Mouse (Mus musculus) myocyte (in vitro differentiated cells): ENCODE measurements around the gene Pcnx3. TPM values are rescaled to one million over a fixed set of nuclear protein-coding genes. Genes with fewer than 3 reads are reported as not detected.

Source experiments
- H3K27me3 ChIP-seq: one replicate; pipeline ENCODE4 v1.6.1; 2011; ENCODE audit not compliant: control insufficient read depth, insufficient read depth, insufficient read length
- H3K36me3 ChIP-seq: one replicate; pipeline ENCODE4 v1.6.1; 2011; ENCODE audit not compliant: control insufficient read depth, insufficient read depth
- H3K4me2 ChIP-seq: one replicate; pipeline ENCODE4 v1.6.1; 2011; ENCODE audit warnings: low read depth, control low read depth
- H3K4me3 ChIP-seq: one replicate; pipeline ENCODE4 v1.5.1; 2011; ENCODE audit warnings: mild to moderate bottlenecking, control low read depth, moderate library complexity
- H3K79me2 ChIP-seq: one replicate; pipeline ENCODE4 v1.6.1; 2011; ENCODE audit not compliant: control insufficient read depth, insufficient read depth
- H3ac ChIP-seq: one replicate; pipeline ENCODE4 v1.6.1; 2011; ENCODE audit not compliant: control insufficient read depth, insufficient read length
- CEBPB ChIP-seq: IDR thresholded peaks from 2 replicates; pipeline ENCODE4 v1.6.1; 2011; ENCODE audit warnings: mild to moderate bottlenecking, moderate library complexity; ENCODE audit not compliant: poor library complexity, insufficient read depth, severe bottlenecking
- E2F4 ChIP-seq: IDR thresholded peaks from one replicate; pipeline ENCODE4 v1.6.1; 2011; ENCODE audit warnings: mild to moderate bottlenecking, control low read depth, moderate library complexity; ENCODE audit not compliant: insufficient read depth
- MYOD1 ChIP-seq, 3 experiments: IDR thresholded peaks; one replicate each; pipeline ENCODE4 v1.6.1; 2011; ENCODE audit warnings: control low read depth in 2 of 3, low read depth in 2 of 3, mild to moderate bottlenecking in 2 of 3, moderate library complexity in 1 of 3; ENCODE audit not compliant: insufficient read length in 2 of 3, control insufficient read depth in 1 of 3
- MYOG ChIP-seq, 3 experiments: IDR thresholded peaks; one replicate each; pipeline ENCODE4 v1.6.1; 2011; ENCODE audit warnings: control low read depth in 2 of 3, low read depth in 2 of 3, mild to moderate bottlenecking in 2 of 3; ENCODE audit not compliant: insufficient read length in 2 of 3, control insufficient read depth in 1 of 3, insufficient read depth in 1 of 3
- POLR2A ChIP-seq: IDR thresholded peaks from one replicate; pipeline ENCODE4 v1.6.1; 2011; ENCODE audit warnings: low read depth, mild to moderate bottlenecking, control low read depth, moderate library complexity; ENCODE audit not compliant: insufficient read length
- POLR2AphosphoS2 ChIP-seq: IDR thresholded peaks from one replicate; pipeline ENCODE4 v1.6.1; 2011; ENCODE audit warnings: low read depth, control low read depth; ENCODE audit not compliant: insufficient read length
- REST ChIP-seq: IDR thresholded peaks from one replicate; pipeline ENCODE4 v1.6.1; 2011; ENCODE audit warnings: mild to moderate bottlenecking, control low read depth, moderate library complexity; ENCODE audit not compliant: insufficient read depth, insufficient read length
- SRF ChIP-seq: IDR thresholded peaks from one replicate; pipeline ENCODE4 v1.6.1; 2011; ENCODE audit warnings: low read depth; ENCODE audit not compliant: control insufficient read depth, insufficient read length
- TCF3 ChIP-seq: IDR thresholded peaks from one replicate; pipeline ENCODE4 v1.6.1; 2011; ENCODE audit warnings: low read depth, control low read depth; ENCODE audit not compliant: insufficient read length
- USF1 ChIP-seq: IDR thresholded peaks from one replicate; pipeline ENCODE4 v1.6.1; 2011; ENCODE audit warnings: low read depth, mild to moderate bottlenecking, control low read depth, moderate library complexity
- polyA plus RNA-seq: library from polyadenylated mRNA; unstranded; fragments of >200 nt; fragmentation: generic; extraction: Trizol; gene quantifications from one replicate; pipeline ENCODE4 v1.2.1, GENCODE M21; 2012; ENCODE audit warnings: missing spikeins

Pcnx3 gene
- polyA plus RNA-seq, 1 experiment = 34.9 TPM

DNA sequence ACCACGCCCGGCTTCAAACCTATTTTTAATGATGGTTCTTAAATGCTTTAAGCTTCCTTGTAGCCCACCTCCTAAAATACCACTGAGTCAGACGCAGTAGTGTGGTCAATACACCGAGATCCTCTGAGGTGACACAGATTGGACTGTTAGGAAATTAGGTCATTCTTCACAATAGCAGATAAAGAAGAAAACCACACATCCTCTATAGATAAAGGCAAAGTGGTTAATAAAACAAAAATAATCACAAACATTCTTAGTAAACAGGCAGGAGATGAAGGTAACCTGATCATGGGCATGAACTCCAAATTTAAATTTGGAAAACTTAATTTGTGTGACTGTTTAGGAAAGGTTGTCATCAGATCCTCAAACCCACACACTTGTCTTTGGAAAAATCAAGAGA is 68.7 kb downstream of the Pcnx3 start:
- Histone ChIP-seq H3K27me3 (no peaks in the 10 kb centered on the region), H3K4me3 (no peak overlapping the region), H3K36me3 (no peaks in the 10 kb centered on the region), H3K4me2 (no peak overlapping the region), H3ac (no peak overlapping the region), H3K79me2 (no peaks in the 10 kb centered on the region)
- TF ChIP-seq POLR2AphosphoS2 = no peak
- no peak for TF ChIP-seq REST
- TF ChIP-seq TCF3 = no peak
- TF ChIP-seq E2F4 = no peak
- TF ChIP-seq CEBPB = no peak
- TF ChIP-seq MYOG (IDR thresholded peaks at IDR 0.05; ENCODE audit: control insufficient read depth in 1 of 3, insufficient read depth in 1 of 3, insufficient read length in 2 of 3, low read depth in 2 of 3) = no peak
- no peak for TF ChIP-seq POLR2A
- no peak for TF ChIP-seq USF1
- no peak for TF ChIP-seq SRF

DNA sequence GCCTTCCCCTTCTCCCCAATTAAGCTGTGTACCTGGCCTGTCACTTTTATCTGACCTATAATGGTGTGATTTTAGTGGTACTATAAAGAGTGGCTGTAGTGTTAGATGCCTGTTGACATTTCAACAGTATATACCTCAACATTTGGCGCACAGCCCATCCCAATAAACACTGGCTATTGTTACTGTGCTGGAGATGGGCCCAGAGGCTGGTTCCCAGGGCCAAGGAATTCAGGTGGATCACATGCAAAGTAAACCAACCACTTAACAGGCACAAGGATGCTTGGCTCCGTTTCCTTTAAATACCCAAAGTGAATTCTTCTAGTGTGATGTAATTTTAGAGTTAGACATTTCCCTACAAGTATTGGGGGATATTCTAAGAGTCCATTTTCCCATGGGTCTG is 73.8 kb downstream of the Pcnx3 start:
- no peak overlapping the region for H3K4me2 ChIP-seq
- no peaks in the 10 kb centered on the region for H3K36me3 ChIP-seq
- H3K4me3 ChIP-seq = no peak overlapping the region
- H3K27me3 ChIP-seq = no peaks in the 10 kb centered on the region
- H3ac ChIP-seq = no peak overlapping the region
- H3K79me2 ChIP-seq = no peaks in the 10 kb centered on the region
- TF ChIP-seq CEBPB = no peak
- no peak for TF ChIP-seq MYOD1 (IDR thresholded peaks at IDR 0.05; ENCODE audit: control insufficient read depth in 1 of 3, insufficient read length in 2 of 3, low read depth in 2 of 3)

Other genes with a start within 250 kb of the Pcnx3 start
- 15.4 TPM for gene Fosl1, start 241.4 kb downstream of the Pcnx3 start, polyA plus RNA-seq
- gene Ccdc85b, start 231.0 kb downstream of the Pcnx3 start, polyA plus RNA-seq = 10.7 TPM
- gene Fibp, start 228.3 kb downstream of the Pcnx3 start, polyA plus RNA-seq = 122 TPM
- gene Ctsw, start 220.4 kb downstream of the Pcnx3 start, polyA plus RNA-seq = 7.2 TPM
- gene Efemp2, start 215.0 kb downstream of the Pcnx3 start, polyA plus RNA-seq = 81.3 TPM
- gene Mus81, start 200.5 kb downstream of the Pcnx3 start, polyA plus RNA-seq = 66.4 TPM
- 948 TPM for gene Cfl1, start 198.5 kb downstream of the Pcnx3 start, polyA plus RNA-seq
- 0.17 TPM for gene 1700020D05Rik, start 185.1 kb downstream of the Pcnx3 start, polyA plus RNA-seq
- 7.8 TPM for gene Snx32, start 178.4 kb downstream of the Pcnx3 start, polyA plus RNA-seq
- not detected for gene Ovol1, start 128.3 kb downstream of the Pcnx3 start, polyA plus RNA-seq
- gene Ap5b1, start 120.9 kb downstream of the Pcnx3 start, polyA plus RNA-seq = 3.2 TPM
- gene Rnaseh2c, start 87.0 kb downstream of the Pcnx3 start, polyA plus RNA-seq = 31.9 TPM
- 37.1 TPM for gene Kat5, start 78.7 kb downstream of the Pcnx3 start, polyA plus RNA-seq
- 58.0 TPM for gene Rela, start 51.4 kb downstream of the Pcnx3 start, polyA plus RNA-seq
- gene Sipa1, start 25.2 kb downstream of the Pcnx3 start, polyA plus RNA-seq = 14.4 TPM
- gene Map3k11, start 166 bp downstream of the Pcnx3 start, polyA plus RNA-seq = 19.0 TPM
- 0.12 TPM for gene Kcnk7, start 15.5 kb upstream of the Pcnx3 start, polyA plus RNA-seq
- 97.4 TPM for gene Ehbp1l1, start 37.4 kb upstream of the Pcnx3 start, polyA plus RNA-seq
- 77.4 TPM for gene Fam89b, start 40.7 kb upstream of the Pcnx3 start, polyA plus RNA-seq
- gene Ltbp3, start 52.0 kb upstream of the Pcnx3 start, polyA plus RNA-seq = 100 TPM
- gene Scyl1, start 82.5 kb upstream of the Pcnx3 start, polyA plus RNA-seq = 73.5 TPM
- gene Frmd8, start 186.4 kb upstream of the Pcnx3 start, polyA plus RNA-seq = 22.3 TPM
- gene Slc25a45, start 188.9 kb upstream of the Pcnx3 start, polyA plus RNA-seq = 5.2 TPM
- 0.31 TPM for gene Tigd3, start 205.2 kb upstream of the Pcnx3 start, polyA plus RNA-seq
- gene Dpf2, start 224.1 kb upstream of the Pcnx3 start, polyA plus RNA-seq = 78.5 TPM
- gene Cdc42ep2, start 235.9 kb upstream of the Pcnx3 start, polyA plus RNA-seq = 16.2 TPM